ENCODE assay signal across 8 mouse cellular contexts in genomic region chr6:58640333-58641018, GRCm38 (mm10). TPM values are rescaled to one million over a fixed set of nuclear protein-coding genes. Genes with fewer than 3 reads are reported as not detected.
A peak's percentile ranks its signal among the peaks of the same experiment; 100 is the strongest.
DNase-seq lines count a peak whose midpoint lies in the region; ATAC-seq lines count a peak whose summit lies in the region.

No protein-coding gene starts in this region.

- under 1% methylated on average over 50 of the region's 50 CpGs for WGBS in hindbrain, embryonic 12.5 days

- ATAC-seq in hindbrain, embryonic 12.5 days (ENCODE audit: low FRiP score): peak; percentile 99

- no peak overlapping the region for H3K27ac ChIP-seq in hindbrain, embryonic 12.5 days

- H3K9ac ChIP-seq in hindbrain, embryonic 12.5 days: peak overlapping the region; percentile 74

- H3K36me3 ChIP-seq in hindbrain, embryonic 12.5 days: no peaks in the 10 kb centered on the region

- H3K27me3 ChIP-seq in hindbrain, embryonic 12.5 days: no peaks in the 10 kb centered on the region

- 0 out of 2 replicates have a peak, but pooled peaks cover 4% of the 10 kb centered on the region for H3K4me1 ChIP-seq in hindbrain, embryonic 12.5 days

- DNase-seq in R1 (ENCODE audit: low read depth, low spot score): peak; percentile 81
- peak; percentile 36 for DNase-seq in cerebellum, adult 9-11 months
- DNase-seq in frontal cortex, postnatal 10 days (ENCODE audit: low spot score in 2 of 2): peak; percentile 41 to 69
- DNase-seq in left cerebral cortex, adult 11 months (ENCODE audit: low spot score): peak; percentile 21
- peak; percentile 78 to 85 for DNase-seq in lung, postnatal 4 days
- DNase-seq in retina, postnatal 7 days (ENCODE audit: low read depth, low spot score): peak; percentile 49
- peak; percentile 39 for DNase-seq in urinary bladder, adult 2 months (ENCODE audit: low spot score)

- H3K4me3 ChIP-seq in hindbrain, embryonic 12.5 days: peak overlapping the region; percentile 61

- peak overlapping the region; percentile 88 for H3K4me2 ChIP-seq in hindbrain, embryonic 12.5 days (replicated peaks)

- no peaks in the 10 kb centered on the region for H3K9me3 ChIP-seq in hindbrain, embryonic 12.5 days (replicated peaks)

RNA-seq across cellular contexts. Expression of gene Abcg2, which starts 56.2 kb away (rescaled TPM):
- 41.8 and 42.5 TPM in 2 replicates for polyA plus RNA-seq in hindbrain, embryonic 12.5 days (2016; fragmentation: Nextera tagmentation; extraction: Ambion mirVana)
- polyA plus RNA-seq in urinary bladder, adult 2 months (2012; rRNA removed): 32.0 and 34.1 TPM in 2 replicates

Comparison
In these comparisons a context has a peak if more than half of its experiments do, and no peak if none do; other contexts are left out.
1. DNase-seq: peak in every context shown above with its lines; median percentile 82 in lung, postnatal 4 days; 81 in R1; 55 in frontal cortex, postnatal 10 days; 49 in retina, postnatal 7 days; 39 in urinary bladder, adult 2 months; 36 in cerebellum, adult 9-11 months; 21 in left cerebral cortex, adult 11 months.